Mouse (Mus musculus) ovary, adult 18-20 months (tissue): ENCODE data around the gene Pnpla1.

Source experiments
- DNase-seq: peaks from one replicate; pipeline ENCODE4 v3.0.0; 2022; ENCODE audit warnings: low spot score, mixed read lengths

Gene Pnpla1

DNA sequence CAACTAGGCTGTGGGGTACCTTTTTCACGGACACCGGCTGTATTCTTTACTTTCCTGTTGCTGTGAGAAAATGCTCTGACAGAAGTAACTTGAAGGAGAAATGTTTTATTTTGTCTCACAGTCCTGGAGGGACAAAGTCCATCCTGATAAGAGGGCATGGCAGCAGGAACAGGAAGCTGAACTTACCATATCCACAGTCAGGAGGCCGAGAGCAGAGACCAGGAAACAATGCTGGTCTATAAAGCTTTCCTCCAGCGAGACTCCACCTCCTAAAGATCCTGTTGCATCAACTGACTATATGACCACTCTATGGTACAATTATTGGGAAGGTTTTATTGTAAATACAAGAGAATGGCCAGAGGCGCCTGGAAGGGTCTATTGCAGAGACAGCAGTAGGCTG is 14.5 kb upstream of the Pnpla1 start:
- DNase-seq = no peak

GRCm38 (mm10) chr17:28846974-28847617 is 11.1 kb upstream of the Pnpla1 start:
- DNase-seq = no peak

DNA sequence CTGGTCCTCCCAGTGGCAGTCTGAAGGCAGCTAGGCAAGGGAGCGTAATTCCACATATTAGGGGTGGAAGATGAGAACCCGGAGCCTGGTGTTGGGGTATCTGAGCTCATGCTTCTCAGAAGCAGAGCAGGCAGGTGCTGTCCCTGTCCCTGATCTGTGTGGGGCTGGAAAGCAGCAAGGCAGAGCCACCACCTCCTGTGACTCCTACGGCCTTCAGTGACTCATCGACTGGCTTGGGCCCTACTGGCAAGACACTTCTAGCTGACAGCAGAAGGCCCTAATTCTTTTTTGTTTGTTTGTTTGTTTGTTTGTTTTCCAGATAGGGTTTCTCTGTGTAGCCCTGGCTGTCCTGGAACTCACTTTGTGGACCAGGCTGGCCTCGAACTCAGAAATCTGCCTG is 7.7 kb upstream of the Pnpla1 start:
- no peak for DNase-seq

- DNase-seq = no peak
Observed at GRCm38 (mm10) chr17:28854377-28854776, 3.8 kb upstream of the Pnpla1 start.

- DNase-seq = peak; percentile 26
Observed at GRCm38 (mm10) chr17:28855166-28855885, 2.9 kb upstream of the Pnpla1 start.

- DNase-seq = no peak
Observed at GRCm38 (mm10) chr17:28856030-28856429, 2.2 kb upstream of the Pnpla1 start.

GRCm38 (mm10) chr17:28863926-28864325 is 5.7 kb downstream of the Pnpla1 start:
- DNase-seq = no peak

- DNase-seq = no peak
Observed at GRCm38 (mm10) chr17:28864464-28864863, 6.3 kb downstream of the Pnpla1 start.

- DNase-seq = no peak
Observed at GRCm38 (mm10) chr17:28866921-28867320, 8.7 kb downstream of the Pnpla1 start.

- DNase-seq = no peak
Observed at GRCm38 (mm10) chr17:28867381-28867780, 9.2 kb downstream of the Pnpla1 start.

GRCm38 (mm10) chr17:28869412-28870110 is 11.3 kb downstream of the Pnpla1 start:
- no peak for DNase-seq

- no peak for DNase-seq
Observed at GRCm38 (mm10) chr17:28870435-28870834, 12.2 kb downstream of the Pnpla1 start.

DNA sequence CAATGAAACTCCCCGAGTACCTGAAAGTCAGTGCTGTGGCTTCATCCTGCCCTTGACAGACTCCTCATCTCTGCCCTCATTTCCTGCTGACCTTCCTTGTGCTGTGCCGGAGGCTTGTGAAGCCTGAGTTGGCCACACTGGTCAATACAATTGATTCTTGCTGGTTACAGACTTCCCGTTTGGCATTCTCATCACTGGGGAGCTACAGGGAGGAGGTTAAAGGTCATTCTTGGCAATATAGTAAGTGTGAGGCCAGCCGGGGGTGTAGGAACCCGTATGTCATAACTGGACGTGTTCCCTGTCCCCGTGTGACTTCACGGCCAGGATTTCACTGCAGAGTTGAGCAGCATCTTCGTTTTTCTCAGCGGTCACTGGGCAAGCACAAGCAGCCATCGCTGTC is 13.6 kb downstream of the Pnpla1 start:
- DNase-seq = no peak

GRCm38 (mm10) chr17:28872322-28872721 is 14.1 kb downstream of the Pnpla1 start:
- no peak for DNase-seq

DNA sequence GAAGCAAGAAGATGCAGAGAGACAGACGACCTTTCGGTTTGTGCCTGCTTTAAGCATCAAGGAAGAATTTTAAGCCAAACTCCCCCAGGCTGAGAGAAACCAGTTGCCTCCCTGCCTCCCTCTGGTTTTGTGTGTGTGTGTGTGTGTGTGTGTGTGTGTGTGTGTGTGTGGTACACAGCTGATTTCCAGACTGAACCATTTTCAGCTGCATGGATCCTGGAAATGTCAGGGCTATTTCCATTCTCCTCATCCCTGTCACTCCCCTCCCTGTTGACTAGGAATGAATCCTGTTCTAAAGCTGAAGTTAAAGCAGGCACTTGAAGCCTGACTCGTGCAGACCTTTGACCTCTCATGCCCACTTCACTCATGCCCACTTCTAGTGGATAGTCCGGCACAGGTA is 16.0 kb downstream of the Pnpla1 start:
- no peak for DNase-seq

DNA sequence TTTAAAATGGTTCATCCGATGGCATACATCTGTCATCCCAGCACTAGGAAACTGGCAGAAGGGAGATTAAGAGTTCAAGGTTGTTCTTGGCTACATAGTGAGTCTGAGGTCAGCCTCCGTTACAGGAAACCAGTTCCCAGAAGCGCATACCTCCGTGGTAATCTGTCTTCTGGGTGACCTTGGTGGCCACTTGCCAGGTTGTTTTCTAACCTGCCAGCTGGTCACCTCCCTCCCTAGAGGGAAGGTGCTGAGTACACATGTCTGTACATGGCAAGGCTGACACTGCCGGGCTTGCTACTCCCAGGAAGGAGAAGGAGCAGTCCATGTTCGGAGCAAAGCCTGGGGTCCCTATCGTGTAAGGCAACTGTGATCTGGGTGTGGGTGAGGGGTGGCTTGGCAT is 16.6 kb downstream of the Pnpla1 start:
- peak; percentile 48 for DNase-seq

GRCm38 (mm10) chr17:28875316-28875715 is 17.1 kb downstream of the Pnpla1 start:
- DNase-seq = peak; percentile 26

- DNase-seq = no peak
Observed at GRCm38 (mm10) chr17:28876331-28876730, 18.1 kb downstream of the Pnpla1 start.

DNA sequence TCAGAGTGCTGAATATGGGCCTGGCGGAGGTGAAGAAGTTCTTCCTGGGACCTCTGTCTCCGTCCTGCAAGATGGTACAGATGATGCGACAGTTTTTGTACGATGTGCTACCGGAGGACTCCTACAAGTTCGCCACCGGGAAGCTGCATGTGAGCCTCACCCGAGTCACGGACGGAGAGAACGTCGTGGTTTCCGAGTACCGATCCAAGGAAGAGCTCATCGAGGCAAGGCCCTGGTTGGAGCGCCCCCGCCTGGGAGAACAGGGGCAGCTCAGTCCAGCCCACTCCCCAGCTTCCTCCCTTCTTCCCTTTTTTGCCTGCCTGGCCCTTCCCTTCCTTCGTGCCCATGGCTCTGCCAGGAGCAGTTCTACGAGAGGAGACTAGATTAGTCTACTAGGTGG is 18.6 kb downstream of the Pnpla1 start:
- DNase-seq = no peak

DNA sequence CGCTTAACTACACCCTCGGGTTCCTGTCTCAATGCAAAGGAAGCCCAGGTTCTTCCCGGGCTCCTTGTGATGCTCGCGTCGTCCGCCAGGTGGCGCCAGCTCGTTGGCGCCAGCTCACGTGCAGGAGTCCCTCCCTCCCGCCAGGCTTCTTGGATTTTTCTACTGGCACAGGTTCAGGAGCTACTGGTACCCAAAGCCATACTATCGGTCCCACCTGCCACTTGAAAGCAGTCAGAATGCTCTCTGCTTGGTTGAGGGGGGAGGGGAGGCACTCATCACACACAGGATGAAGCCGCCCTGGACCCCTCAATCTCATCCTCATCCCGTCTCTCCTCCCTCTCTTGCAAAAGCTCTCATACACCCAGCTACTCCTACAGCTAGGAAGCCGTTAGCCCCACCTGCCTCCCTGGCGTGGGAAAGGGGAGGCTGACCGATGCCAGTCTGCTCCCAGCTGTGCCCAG is 21.8 kb downstream of the Pnpla1 start:
- DNase-seq = peak; percentile 33

DNA sequence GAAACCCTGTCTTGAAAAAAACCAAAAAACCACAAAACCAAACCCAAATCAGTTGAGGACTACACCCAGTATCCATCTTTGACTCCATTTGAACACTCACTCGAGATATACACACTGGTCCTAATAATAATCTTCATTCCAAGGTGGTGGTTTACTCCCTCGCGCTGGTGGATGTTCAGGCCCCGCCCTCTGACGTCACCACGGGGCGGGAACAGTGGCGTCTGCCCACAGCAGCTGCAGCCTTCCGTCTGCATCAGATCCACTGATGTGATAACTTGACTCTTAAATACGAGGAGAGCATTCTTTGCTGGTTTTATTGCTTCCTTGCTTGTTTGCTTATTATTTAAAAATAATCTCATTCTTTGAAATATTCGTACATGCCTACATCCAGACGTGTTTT is 24.1 kb downstream of the Pnpla1 start:
- DNase-seq = peak; percentile 30

- DNase-seq = no peak
Observed at GRCm38 (mm10) chr17:28882810-28883209, 24.6 kb downstream of the Pnpla1 start.

DNA sequence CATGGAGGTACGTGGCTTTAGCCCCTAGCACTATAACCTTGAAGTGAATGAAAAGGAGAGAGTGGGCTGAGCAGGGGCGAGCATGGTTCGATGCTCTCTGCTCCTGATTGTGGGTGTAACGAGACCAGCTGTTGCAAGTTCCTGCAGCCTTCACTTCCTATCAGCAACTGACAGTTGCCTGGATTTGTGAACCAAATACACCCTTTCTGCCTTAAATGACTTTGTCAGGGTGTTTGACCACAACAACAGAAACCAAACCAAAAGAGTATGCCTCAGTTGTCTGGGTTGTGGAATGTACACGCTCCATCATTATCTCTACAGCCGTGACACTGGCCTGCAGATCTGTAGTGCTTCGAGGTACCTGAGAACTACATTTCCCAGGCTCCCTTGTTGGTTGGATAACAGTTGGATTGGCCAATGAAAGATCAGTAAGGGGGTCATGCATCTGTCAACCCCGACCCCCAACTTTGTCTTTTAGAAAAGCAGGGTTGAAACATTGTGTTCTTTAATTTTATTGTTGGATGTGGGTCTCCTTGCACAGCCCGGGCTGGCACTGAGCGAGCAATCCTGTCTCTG is 25.8 kb downstream of the Pnpla1 start:
- no peak for DNase-seq
